Mouse (Mus musculus) midbrain, embryonic 14.5 days (tissue): ENCODE measurements around the gene Hps1. TPM values are rescaled to one million over a fixed set of nuclear protein-coding genes. Genes with fewer than 3 reads are reported as not detected.

Experiments used
- ATAC-seq: fragments of 200-750 bp; cut with Nextera tagmentation; 2 replicates; pipeline ENCODE4 v1.8.0; 2017; ENCODE audit warnings: moderate number of reproducible peaks, moderate library complexity; ENCODE audit not compliant: low FRiP score, low TSS enrichment
- DNase-seq: peaks from one replicate; pipeline ENCODE4 v3.0.0-alpha.2; 2015
- H3K27ac ChIP-seq: fragments of 300-500 bp; sonication (generic); replicated peaks from 2 replicates; pipeline ENCODE4 v1.5.1; 2014; ENCODE audit warnings: mild to moderate bottlenecking, low read depth, low read length, moderate library complexity
- H3K27me3 ChIP-seq: fragments of 300-500 bp; sonication (generic); 2 replicates; pipeline ENCODE4 v1.6.1; 2014; ENCODE audit warnings: low read length, control low read depth, mixed read lengths; ENCODE audit not compliant: control insufficient read depth, insufficient read depth
- H3K36me3 ChIP-seq: fragments of 300-500 bp; sonication (generic); 2 replicates; pipeline ENCODE4 v1.6.1; 2014; ENCODE audit warnings: low read length, control low read depth; ENCODE audit not compliant: control insufficient read depth, insufficient read depth
- H3K4me1 ChIP-seq: fragments of 300-500 bp; sonication (generic); 2 replicates; pipeline ENCODE4 v1.6.1; 2014; ENCODE audit warnings: mild to moderate bottlenecking, antibody characterized with exemption, low read length, control low read depth; ENCODE audit not compliant: control insufficient read depth, insufficient read depth
- H3K4me2 ChIP-seq: fragments of 300-500 bp; sonication (generic); 2 replicates; pipeline ENCODE4 v1.6.1; 2014; ENCODE audit warnings: mild to moderate bottlenecking, low read length, moderate library complexity
- H3K4me3 ChIP-seq: fragments of 300-500 bp; sonication (generic); replicated peaks from 2 replicates; pipeline ENCODE4 v1.5.1; 2014; ENCODE audit warnings: low read depth, low read length
- H3K9ac ChIP-seq: fragments of 300-500 bp; sonication (generic); replicated peaks from 2 replicates; pipeline ENCODE4 v1.6.1; 2014; ENCODE audit warnings: mild to moderate bottlenecking, low read length, moderate library complexity
- H3K9me3 ChIP-seq: fragments of 300-500 bp; sonication (generic); 2 replicates; pipeline ENCODE4 v1.6.1; 2016; ENCODE audit warnings: low read length, control low read depth, mixed read lengths; ENCODE audit not compliant: control insufficient read depth
- WGBS: fragments of 180-500 bp; shearing (Covaris S2); extraction: QIAGEN DNeasy Blood & Tissue Kit; methylation state at CpG from one replicate; pipeline ENCODE4 v1.1.7; 2014; 5-methylcytosine and 5-hydroxymethylcytosine counted together
- polyA plus RNA-seq: library from polyadenylated mRNA; unstranded; fragments of >200 nt; fragmentation: Nextera tagmentation; extraction: Ambion mirVana; gene quantifications from 2 replicates; pipeline ENCODE4 v1.2.1, GENCODE M21; 2014

Hps1 gene
- polyA plus RNA-seq, 1 experiment from 2014 or later, result 9.4 TPM

DNA sequence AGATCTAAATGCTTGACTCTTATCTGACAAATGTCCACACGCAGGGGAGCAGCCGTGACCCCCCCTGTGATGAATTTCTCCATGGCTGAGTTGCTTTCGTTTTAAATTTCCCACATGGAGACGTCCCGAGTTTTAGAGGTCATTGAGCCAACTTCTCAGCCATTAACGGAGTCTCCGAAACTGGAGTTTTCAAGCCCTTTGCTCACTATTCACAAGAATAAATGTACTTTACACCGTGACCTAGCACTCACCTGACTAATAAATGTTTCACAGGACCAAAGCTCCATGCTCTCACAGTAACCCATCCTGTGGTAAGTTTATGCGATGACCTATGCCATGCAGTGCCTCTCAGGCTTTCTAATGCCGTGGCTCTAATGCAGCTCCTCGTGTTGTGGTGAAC lies 29.6 kb downstream of the Hps1 start:
- Histone ChIP-seq H3K9me3 (no peaks in the 10 kb centered on the region), H3K4me3 (no peak overlapping the region), H3K4me2 (no peak overlapping the region), H3K27me3 (no peaks in the 10 kb centered on the region), H3K36me3 (no peaks in the 10 kb centered on the region), H3K9ac (no peak overlapping the region), H3K27ac (no peak overlapping the region), H3K4me1 (peaks cover 9% of the 10 kb centered on the region; the same call in 1 of the 2 replicates)
- ATAC-seq (no peak), DNase-seq (no peak)
- 80% methylated on average over 11 of the region's 11 CpGs for WGBS

DNA sequence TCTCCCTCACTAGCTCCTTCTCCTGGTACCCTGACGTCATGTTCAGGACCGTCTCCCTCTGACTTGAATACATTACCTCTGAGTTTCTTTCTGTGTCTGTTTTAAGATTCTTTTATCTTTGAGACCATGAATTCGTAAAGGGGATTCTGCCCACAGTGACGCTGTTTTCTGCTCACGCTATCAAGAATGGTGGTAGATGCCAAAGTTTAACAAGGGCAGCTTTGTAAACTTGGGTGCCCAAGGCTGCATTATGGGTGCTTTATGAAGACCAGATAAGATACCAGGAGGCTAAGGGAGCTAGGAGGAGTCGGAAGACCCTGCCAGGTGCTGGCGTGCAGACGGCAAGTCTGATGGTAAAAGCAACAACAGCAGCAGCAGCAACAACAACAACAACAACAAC lies 33.1 kb downstream of the Hps1 start:
- Histone ChIP-seq H3K4me2 (no peak overlapping the region), H3K9me3 (no peaks in the 10 kb centered on the region), H3K27me3 (no peaks in the 10 kb centered on the region)

DNA sequence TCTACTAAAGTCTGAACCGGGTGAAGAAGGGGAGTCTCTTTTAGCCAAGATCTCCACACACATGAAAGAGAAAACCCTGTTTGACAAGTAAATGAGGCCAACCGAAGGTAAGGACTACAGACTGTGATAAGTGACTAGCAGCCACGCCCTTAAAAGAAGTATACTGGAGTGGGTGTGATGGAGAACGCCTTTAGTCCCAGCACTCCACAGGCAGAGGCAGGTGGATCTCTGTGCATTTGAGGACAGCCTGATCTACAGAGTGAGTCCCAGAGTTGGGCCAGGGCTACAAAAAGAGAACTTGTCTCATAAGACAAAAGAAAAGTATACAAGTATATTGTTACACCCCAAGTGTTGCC lies 33.9 kb downstream of the Hps1 start:
- H3K9me3 ChIP-seq, result no peaks in the 10 kb centered on the region
- H3K27ac ChIP-seq, result no peak overlapping the region
- H3K4me3 ChIP-seq, result no peak overlapping the region
- H3K4me2 ChIP-seq, result no peak overlapping the region
- ATAC-seq (no peak), DNase-seq (no peak)
- H3K36me3 ChIP-seq, result no peaks in the 10 kb centered on the region
- H3K9ac ChIP-seq, result no peak overlapping the region
- WGBS, result 90% methylated on average over 4 of the region's 4 CpGs
- no peaks in the 10 kb centered on the region for H3K27me3 ChIP-seq
- H3K4me1 ChIP-seq, result peaks cover 7% of the 10 kb centered on the region; the same call in 1 of the 2 replicates

More for the DNA sequence above, 33.1 kb downstream of the Hps1 start:
- 88% methylated on average over 8 of the region's 8 CpGs for WGBS
- DNase-seq, result no peak
- no peak overlapping the region for H3K9ac ChIP-seq
- no peak for ATAC-seq
- peaks cover 10% of the 10 kb centered on the region; the same call in 1 of the 2 replicates for H3K4me1 ChIP-seq
- no peak overlapping the region for H3K27ac ChIP-seq
- no peak overlapping the region for H3K4me3 ChIP-seq
- no peaks in the 10 kb centered on the region for H3K36me3 ChIP-seq

DNA sequence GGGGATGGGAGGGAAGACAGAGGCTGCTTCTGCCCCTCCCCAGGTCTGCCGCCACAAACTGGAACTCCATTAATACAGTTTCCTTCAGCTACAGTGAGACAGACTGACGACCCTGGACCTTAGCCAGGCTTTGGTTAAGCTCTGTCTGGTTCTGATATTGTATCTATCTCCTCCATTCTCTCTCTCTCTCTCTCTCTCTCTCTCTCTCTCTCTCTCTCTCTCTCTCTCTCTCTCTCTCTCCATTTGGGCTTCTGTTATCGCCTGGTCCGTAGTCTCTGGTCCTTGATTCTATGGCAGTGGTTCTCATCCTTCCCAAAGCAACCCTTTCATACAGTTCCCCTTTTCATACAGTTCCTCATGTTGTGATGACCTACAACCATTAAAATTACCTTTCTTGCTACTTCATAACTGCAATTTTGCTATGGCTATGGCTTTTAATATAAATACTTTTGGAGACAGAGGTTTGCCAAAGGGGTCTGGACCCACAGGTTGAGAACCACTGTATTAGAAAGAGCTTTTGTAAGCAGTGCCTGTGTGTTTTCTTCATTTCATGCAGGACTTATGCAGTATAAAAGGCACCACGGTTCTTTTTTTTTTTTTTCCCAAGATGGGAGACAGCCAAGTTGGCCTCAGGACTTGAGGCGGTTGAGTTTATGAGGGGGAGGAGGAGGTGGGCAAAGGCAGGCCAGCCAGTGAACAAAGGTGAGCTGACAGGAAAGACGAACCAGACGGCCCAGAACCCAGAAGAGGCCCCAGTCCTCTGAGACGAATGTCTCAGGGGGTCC lies 34.5 kb downstream of the Hps1 start:
- H3K4me2 ChIP-seq, result no peak overlapping the region
- no peaks in the 10 kb centered on the region for H3K27me3 ChIP-seq
- ATAC-seq (no peak), DNase-seq (no peak)
- H3K9ac ChIP-seq, result no peak overlapping the region
- no peak overlapping the region for H3K4me3 ChIP-seq
- H3K27ac ChIP-seq, result no peak overlapping the region
- H3K36me3 ChIP-seq, result no peaks in the 10 kb centered on the region
- 72% methylated on average over 9 of the region's 9 CpGs for WGBS
- H3K9me3 ChIP-seq, result no peaks in the 10 kb centered on the region
- peaks cover 7% of the 10 kb centered on the region; the same call in 1 of the 2 replicates for H3K4me1 ChIP-seq

DNA sequence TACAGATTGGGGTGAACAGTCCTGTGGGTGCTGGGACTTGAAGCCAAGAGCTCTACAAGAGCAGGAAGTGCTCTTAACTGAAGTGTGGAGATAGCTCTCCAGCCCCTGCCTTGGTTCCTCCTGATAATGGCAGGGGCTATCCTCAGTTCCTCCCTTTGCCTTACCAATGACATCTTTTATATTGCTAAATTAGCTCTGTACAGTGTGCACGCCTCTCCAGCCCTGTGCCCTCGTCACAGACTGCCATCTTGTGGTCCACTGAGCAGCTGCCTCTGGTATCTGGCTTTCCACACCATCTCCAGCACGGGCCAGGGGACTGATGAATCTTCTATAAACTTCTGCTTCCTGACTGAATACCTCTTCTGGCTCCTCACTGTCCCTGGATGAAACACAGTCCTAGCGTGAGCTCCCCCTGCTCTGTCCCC lies 35.6 kb downstream of the Hps1 start:
- Histone ChIP-seq H3K4me2 (no peak overlapping the region), H3K9ac (no peak overlapping the region), H3K36me3 (no peaks in the 10 kb centered on the region), H3K27ac (no peak overlapping the region), H3K9me3 (no peaks in the 10 kb centered on the region), H3K4me1 (peaks cover 7% of the 10 kb centered on the region; the same call in 1 of the 2 replicates), H3K4me3 (no peak overlapping the region), H3K27me3 (no peaks in the 10 kb centered on the region)
- peak; percentile 63; the same call in 1 of the 2 replicates for ATAC-seq
- DNase-seq, result peak; percentile 79
- WGBS, result 28% methylated on average over 4 of the region's 4 CpGs

DNA sequence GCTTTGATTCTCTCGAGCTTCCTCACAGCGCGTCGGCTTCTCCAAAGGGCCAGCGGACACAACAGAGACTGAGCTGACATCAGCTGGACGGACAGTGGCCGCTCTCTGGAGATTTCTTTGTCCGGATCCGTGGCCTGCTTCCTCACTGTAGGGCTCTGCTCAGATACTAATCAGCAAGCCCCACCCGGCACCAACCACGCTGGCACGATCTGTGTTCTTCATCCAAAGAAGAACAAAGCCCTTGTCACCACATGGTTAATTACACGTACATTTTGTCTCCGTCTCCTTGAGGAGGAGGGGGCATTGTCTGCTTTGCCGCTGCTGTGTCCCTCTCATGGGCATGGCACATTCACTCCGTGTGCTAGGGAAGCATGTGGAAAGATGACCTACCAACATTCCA lies 36.5 kb downstream of the Hps1 start:
- Histone ChIP-seq H3K9me3 (no peaks in the 10 kb centered on the region), H3K4me1 (peaks cover 7% of the 10 kb centered on the region; the same call in 1 of the 2 replicates), H3K27me3 (no peaks in the 10 kb centered on the region), H3K9ac (no peak overlapping the region), H3K4me3 (no peak overlapping the region), H3K27ac (no peak overlapping the region), H3K4me2 (no peak overlapping the region), H3K36me3 (no peaks in the 10 kb centered on the region)
- WGBS, result 56% methylated on average over 16 of the region's 16 CpGs
- DNase-seq (no peak), ATAC-seq (no peak; the same call in 1 of the 2 replicates)

DNA sequence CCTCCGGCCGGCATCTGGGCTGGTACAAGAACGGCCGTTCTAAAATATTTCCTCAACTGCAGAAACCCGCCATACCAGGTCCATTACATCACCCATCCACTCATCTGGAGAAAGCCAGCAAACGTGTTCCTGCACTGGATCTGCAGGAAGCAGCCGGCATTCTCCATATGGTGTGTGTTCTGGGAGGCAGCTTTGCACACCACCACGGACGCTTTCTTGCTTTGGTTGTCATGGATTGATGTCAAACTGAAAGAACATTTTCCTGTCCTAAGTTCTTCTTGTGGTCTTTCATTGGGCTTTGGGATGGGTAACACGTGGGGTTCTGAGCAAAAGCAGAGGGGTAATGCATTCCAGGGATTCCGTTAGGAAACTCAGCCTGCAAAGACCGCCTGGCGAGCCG lies 37.9 kb downstream of the Hps1 start:
- WGBS, result 83% methylated on average over 14 of the region's 14 CpGs
- DNase-seq, result no peak
- peaks cover 7% of the 10 kb centered on the region; the same call in 1 of the 2 replicates for H3K4me1 ChIP-seq

DNA sequence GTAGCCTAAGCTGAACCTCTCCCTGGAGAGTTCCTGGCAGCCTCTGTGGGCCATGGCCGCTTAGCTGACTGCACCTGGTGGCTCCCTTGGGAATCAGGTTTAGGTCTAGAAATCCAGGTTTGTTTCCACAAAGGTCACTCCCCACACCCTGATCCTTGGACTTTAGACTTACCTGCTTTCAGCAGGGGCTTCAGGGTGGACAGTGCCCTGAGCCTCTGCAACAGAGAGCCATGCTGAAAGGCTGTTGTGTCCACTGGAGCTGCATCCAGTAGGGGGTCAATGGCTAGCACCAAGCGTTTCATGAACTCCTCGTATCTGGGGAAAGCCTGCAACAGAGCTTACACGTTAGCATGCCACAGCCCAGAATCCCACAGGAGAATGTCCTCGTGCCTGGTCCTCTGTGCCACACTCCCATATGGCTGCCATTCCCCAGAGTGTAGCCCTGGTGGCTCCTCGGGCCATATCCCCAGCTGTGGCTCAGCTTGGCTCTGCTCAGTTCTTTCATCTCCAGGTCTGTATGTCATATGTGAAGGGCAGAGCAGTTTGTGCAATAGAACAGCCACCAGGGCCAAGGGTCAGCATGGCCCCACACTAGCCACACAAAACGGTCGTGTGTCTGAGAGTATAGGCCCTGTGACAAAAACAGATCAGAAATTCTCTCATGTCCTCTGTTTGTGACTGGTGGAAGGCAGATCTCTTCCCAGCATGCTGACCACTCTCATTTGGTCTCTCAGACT lies 39.4 kb downstream of the Hps1 start:
- Histone ChIP-seq H3K36me3 (no peaks in the 10 kb centered on the region), H3K4me1 (peaks cover 7% of the 10 kb centered on the region; the same call in 1 of the 2 replicates), H3K27ac (no peak overlapping the region), H3K9ac (no peak overlapping the region), H3K4me3 (no peak overlapping the region), H3K27me3 (no peaks in the 10 kb centered on the region), H3K4me2 (no peak overlapping the region), H3K9me3 (no peaks in the 10 kb centered on the region)
- 75% methylated on average over 8 of the region's 8 CpGs for WGBS
- DNase-seq (no peak), ATAC-seq (no peak)

More for the DNA sequence above, 37.9 kb downstream of the Hps1 start:
- Histone ChIP-seq H3K36me3 (no peaks in the 10 kb centered on the region), H3K9me3 (no peaks in the 10 kb centered on the region), H3K27ac (no peak overlapping the region), H3K4me2 (no peak overlapping the region), H3K27me3 (no peaks in the 10 kb centered on the region), H3K9ac (no peak overlapping the region), H3K4me3 (no peak overlapping the region)
- no peak for ATAC-seq
